Mouse (Mus musculus) spleen, adult 2 months (tissue): ENCODE data around the gene Smarcad1.

ENCODE experiments used
- CTCF ChIP-seq: fragments of 200-500 bp; IDR thresholded peaks from 2 replicates; pipeline ENCODE4 v1.5.1; 2011; ENCODE audit warnings: mild to moderate bottlenecking, inconsistent platforms; ENCODE audit not compliant: insufficient read depth, insufficient read length, insufficient replicate concordance; ENCODE audit errors: extremely low read depth
- POLR2A ChIP-seq: fragments of 200-500 bp; IDR thresholded peaks from 2 replicates; pipeline ENCODE4 v1.6.1; 2011; ENCODE audit warnings: low read depth, low read length, inconsistent platforms

- TF ChIP-seq POLR2A (no peak), CTCF (no peak)
Measured at GRCm38 (mm10) chr6:65140082-65140749, 97.8 kb downstream of the Smarcad1 start.
